9 mouse cellular contexts compared by ENCODE assay signal in genomic region chr1:74067866-74068265, GRCm38 (mm10). TPM values are rescaled to one million over a fixed set of nuclear protein-coding genes. Genes with fewer than 3 reads are reported as not detected.
DNase-seq lines count a peak whose midpoint lies in the region; ATAC-seq lines count a peak whose summit lies in the region.
"Had no signal": no experiment of that assay in that cellular context is flagged by ENCODE, and none has a peak within 500 bp of the region (broad histone marks: within the 10 kb centered on the region; RNA-seq: fewer than 3 reads in every experiment).

No protein-coding gene starts in this region.

- peaks cover 27% of the 10 kb centered on the region for H3K27me3 ChIP-seq in hindbrain, embryonic 13.5 days
- H3K27me3 ChIP-seq in midbrain, embryonic 13.5 days, result peaks cover 30% of the 10 kb centered on the region

- peaks cover 22% of the 10 kb centered on the region for H3K4me1 ChIP-seq in hindbrain, embryonic 13.5 days (replicated peaks)
- H3K4me1 ChIP-seq in midbrain, embryonic 13.5 days (replicated peaks), result peaks cover 18% of the 10 kb centered on the region

- peak overlapping the region; percentile 27; the same call in 1 of the 2 replicates for H3K4me3 ChIP-seq in hindbrain, embryonic 13.5 days
- peak overlapping the region; percentile 30; the same call in 1 of the 2 replicates for H3K4me3 ChIP-seq in midbrain, embryonic 13.5 days (replicated peaks)

- H3K36me3 ChIP-seq in hindbrain, embryonic 13.5 days, result no peaks in the 10 kb centered on the region
- no peaks in the 10 kb centered on the region for H3K36me3 ChIP-seq in midbrain, embryonic 13.5 days

- H3K27ac ChIP-seq in hindbrain, embryonic 13.5 days, result no peak overlapping the region
- H3K27ac ChIP-seq in midbrain, embryonic 13.5 days, result no peak overlapping the region

- ATAC-seq in CD4-positive, CD25-positive, alpha-beta regulatory T cell, adult 4 months, result no peak
- no peak for ATAC-seq in hindbrain, embryonic 13.5 days (ENCODE audit: low FRiP score)
- ATAC-seq in midbrain, embryonic 13.5 days, result no peak

- peak; percentile 37 for DNase-seq in CD4-positive, CD25-positive, alpha-beta regulatory T cell, adult 2 months (ENCODE audit: low read depth, low spot score)
- DNase-seq in ES-CJ7 (ENCODE audit: low read depth, low spot score), result peak; percentile 68
- DNase-seq in urinary bladder, postnatal 36 days (ENCODE audit: low spot score in 2 of 2), result no peak
- no peak for DNase-seq in cerebellum, adult 9-11 months
- no peak for DNase-seq in cerebellum, postnatal 10 days
- DNase-seq: cerebellum, postnatal 14 days had no signal

- H3K9me3 ChIP-seq in hindbrain, embryonic 13.5 days, result no peaks in the 10 kb centered on the region
- H3K9me3 ChIP-seq in midbrain, embryonic 13.5 days, result no peaks in the 10 kb centered on the region

- H3K4me2 ChIP-seq in hindbrain, embryonic 13.5 days, result peak overlapping the region; percentile 54
- peak overlapping the region; percentile 55 for H3K4me2 ChIP-seq in midbrain, embryonic 13.5 days (replicated peaks)

- 0 out of 2 replicates have a peak overlapping the region, but pooled peaks have one; percentile 55 for H3K9ac ChIP-seq in hindbrain, embryonic 13.5 days
- 0 out of 2 replicates have a peak overlapping the region, but pooled peaks have one; percentile 53 for H3K9ac ChIP-seq in midbrain, embryonic 13.5 days (replicated peaks)

- 23% methylated on average over 14 of the region's 14 CpGs for WGBS in hindbrain, embryonic 13.5 days
- 21% methylated on average over 14 of the region's 14 CpGs for WGBS in midbrain, embryonic 13.5 days

RNA-seq across cellular contexts. Expression of gene Tns1, which starts 56.4 kb away (rescaled TPM):
- polyA plus RNA-seq in CD4-positive, CD25-positive, alpha-beta regulatory T cell, adult 4 months (2017; shearing (Covaris generic)), result 10 to 100 TPM; 19.0 to 40.5 TPM
- polyA plus RNA-seq in hindbrain, embryonic 13.5 days (2015; fragmentation: Nextera tagmentation; extraction: Ambion mirVana), result 10.3 and 13.0 TPM in 2 replicates
- 9.6 and 13.2 TPM in 2 replicates for polyA plus RNA-seq in midbrain, embryonic 13.5 days (2015; fragmentation: Nextera tagmentation; extraction: Ambion mirVana)

RNA-seq across cellular contexts. Expression of gene Rufy4, which starts 57.5 kb away (rescaled TPM):
- not detected for polyA plus RNA-seq in CD4-positive, CD25-positive, alpha-beta regulatory T cell, adult 4 months (2017; shearing (Covaris generic))
- 0.57 and 0.60 TPM in 2 replicates for polyA plus RNA-seq in hindbrain, embryonic 13.5 days (2015; fragmentation: Nextera tagmentation; extraction: Ambion mirVana)
- polyA plus RNA-seq in midbrain, embryonic 13.5 days (2015; fragmentation: Nextera tagmentation; extraction: Ambion mirVana), result 0.31 and 0.42 TPM in 2 replicates

Comparison
In these comparisons a context has a peak if more than half of its experiments do, and no peak if none do; other contexts are left out.
1. DNase-seq: peak in CD4-positive, CD25-positive, alpha-beta regulatory T cell, adult 2 months (single experiment) and ES-CJ7 (single experiment); none in urinary bladder, postnatal 36 days (0 of 2), cerebellum, adult 9-11 months (single experiment) and cerebellum, postnatal 10 days (0 of 2).